ENCODE assay signal across 17 mouse cellular contexts in the genomic region with DNA sequence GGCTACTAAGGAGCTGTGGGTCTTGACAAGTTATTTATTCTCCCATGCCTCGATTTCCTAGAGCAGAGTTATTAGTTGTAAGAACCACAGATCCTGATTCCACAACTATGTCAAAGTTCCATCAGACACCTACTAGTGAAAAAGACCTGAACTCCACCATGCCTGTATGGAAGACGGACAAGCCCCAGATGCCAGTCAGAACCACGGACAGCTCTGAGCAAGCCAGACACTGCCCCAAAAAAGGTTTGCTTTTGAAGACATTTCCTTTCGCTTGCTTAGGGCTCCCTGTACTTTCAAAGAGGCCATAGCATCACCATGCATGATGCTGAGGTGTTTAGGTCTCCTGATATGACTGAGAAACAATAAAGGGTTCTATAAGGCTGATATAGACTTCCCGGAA.
DNase-seq lines count a peak whose midpoint lies in the region; ATAC-seq lines count a peak whose summit lies in the region.
"Had no signal": no experiment of that assay in that cellular context is flagged by ENCODE, and none has a peak within 500 bp of the region (broad histone marks: within the 10 kb centered on the region; RNA-seq: fewer than 3 reads in every experiment).

No protein-coding gene starts in this region.

- H3K27me3 ChIP-seq in limb, embryonic 11.5 days (ENCODE audit: control insufficient read depth, insufficient read depth, low read length) = no peaks in the 10 kb centered on the region
- H3K27me3 ChIP-seq: heart, embryonic 13.5 days; liver, embryonic 13.5 days had no signal

- H3K9ac ChIP-seq in limb, embryonic 11.5 days (ENCODE audit: low read length) = no peak overlapping the region
- H3K9ac ChIP-seq: forebrain, postnatal 0 days; heart, embryonic 13.5 days; liver, embryonic 13.5 days had no signal

- H3K27ac ChIP-seq in limb, embryonic 11.5 days (replicated peaks; ENCODE audit: low read depth, low read length) = no peak overlapping the region
- H3K27ac ChIP-seq: heart, embryonic 13.5 days; left cerebral cortex, adult 2 months; liver, embryonic 13.5 days; macrophage had no signal

- H3K36me3 ChIP-seq in limb, embryonic 11.5 days (ENCODE audit: control insufficient read depth, insufficient read depth, low read length) = no peaks in the 10 kb centered on the region
- H3K36me3 ChIP-seq: G1E; heart, embryonic 13.5 days; liver, embryonic 13.5 days had no signal

- peak; percentile 62 to 63 for DNase-seq in kidney, postnatal 4 days
- no peak for DNase-seq in kidney, postnatal 14 days
- DNase-seq in ES-CJ7 (ENCODE audit: low read depth, low spot score) (peak; percentile 21), ZHBTc4 (ENCODE audit: low read depth, low spot score) (peak; percentile 41)
- peak; percentile 77 for DNase-seq in limb, embryonic 11.5 days (ENCODE audit: low spot score)
- DNase-seq in cerebellum, adult 11 months = no peak
- DNase-seq in thymus, postnatal 36 days = no peak
- DNase-seq: cerebellum, adult 9-11 months; forebrain, postnatal 0 days; gastrocnemius, postnatal 25 days; liver, embryonic 13.5 days; right cerebral cortex, postnatal 14 days had no signal

- H3K4me3 ChIP-seq in limb, embryonic 11.5 days (ENCODE audit: low read depth, low read length) = no peak overlapping the region
- H3K4me3 ChIP-seq: heart, embryonic 13.5 days; left cerebral cortex, adult 2 months; liver, embryonic 13.5 days had no signal

- no peak overlapping the region for H3K4me2 ChIP-seq in limb, embryonic 11.5 days (ENCODE audit: low read depth, severe bottlenecking)
- H3K4me2 ChIP-seq: heart, embryonic 13.5 days; liver, embryonic 13.5 days had no signal

- 59% methylated on average over 5 of the region's 5 CpGs for WGBS in limb, embryonic 11.5 days

- no peaks in the 10 kb centered on the region for H3K4me1 ChIP-seq in limb, embryonic 11.5 days (ENCODE audit: control insufficient read depth, insufficient read depth, low read length)
- H3K4me1 ChIP-seq: heart, embryonic 13.5 days; liver, embryonic 13.5 days had no signal

- H3K9me3 ChIP-seq in limb, embryonic 11.5 days (ENCODE audit: control insufficient read depth, low read length) = no peaks in the 10 kb centered on the region
- H3K9me3 ChIP-seq: G1E; heart, embryonic 13.5 days; liver, embryonic 13.5 days had no signal

- ATAC-seq in limb, embryonic 11.5 days (ENCODE audit: insufficient number of reproducible peaks, low FRiP score, low TSS enrichment, low read depth) = no peak
- ATAC-seq: forebrain, postnatal 0 days; midbrain, embryonic 16.5 days had no signal

Comparison
In these comparisons a context has a peak if more than half of its experiments do, and no peak if none do; other contexts are left out.
1. DNase-seq: peak in kidney, postnatal 4 days (2 of 2), ES-CJ7 (single experiment), ZHBTc4 (single experiment) and limb, embryonic 11.5 days (single experiment); none in kidney, postnatal 14 days (single experiment), cerebellum, adult 11 months (single experiment) and thymus, postnatal 36 days (0 of 2).